Mouse (Mus musculus) heart, postnatal 0 days (tissue): ENCODE results near the gene Syne4.

Source experiments
- CTCF ChIP-seq: IDR thresholded peaks from 2 replicates; pipeline ENCODE4 v1.5.1; 2016; ENCODE audit warnings: antibody characterized with exemption, control low read depth, low read depth
- EP300 ChIP-seq: IDR thresholded peaks from 2 replicates; pipeline ENCODE4 v1.6.1; 2016; ENCODE audit warnings: antibody characterized with exemption, low read depth

DNA sequence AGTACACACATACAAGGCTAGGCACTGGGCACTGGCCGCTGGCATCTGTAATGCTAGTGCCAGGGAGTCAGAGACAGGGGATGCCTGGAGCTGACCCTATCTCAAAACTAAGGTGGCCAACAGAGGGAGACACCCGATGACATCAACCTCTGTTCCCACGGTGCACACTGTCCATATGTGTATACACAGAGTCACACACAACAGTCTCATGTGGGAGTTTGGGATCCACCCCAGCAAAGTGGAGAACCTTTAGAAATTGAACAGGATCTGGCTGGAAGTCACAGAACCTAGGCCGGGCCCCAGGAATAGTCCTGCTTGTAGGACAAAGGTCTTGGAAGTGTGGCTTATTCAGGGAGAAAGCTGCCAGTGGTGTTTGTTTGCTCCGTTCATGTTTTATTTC is 20.3 kb upstream of the Syne4 start:
- TF ChIP-seq CTCF: no peak
- TF ChIP-seq EP300: no peak
